Mouse (Mus musculus): ENCODE measurements around the gene Nosip. TPM values are rescaled to one million over a fixed set of nuclear protein-coding genes. Genes with fewer than 3 reads are reported as not detected.

Gene Nosip
- polyA plus RNA-seq, 2 experiments, result 23.1 to 26.4 TPM

GRCm38 (mm10) chr7:45051601-45051974 is 10.6 kb upstream of the Nosip start:
- peak overlapping the region; percentile 74 for H3K9ac ChIP-seq (replicated peaks)
- no peak overlapping the region; the same call in 1 of the 2 replicates for H3K27ac ChIP-seq
- TF ChIP-seq EP300 (IDR thresholded peaks at IDR 0.05; ENCODE audit: low read depth), result no peak
- no peak for TF ChIP-seq CTCF (IDR thresholded peaks at IDR 0.05; ENCODE audit: low read depth)
- DNase-seq (ENCODE audit: low read depth in 3 of 3, low spot score in 3 of 3), result no peak
- peak overlapping the region; percentile 65 to 68 for H3K4me3 ChIP-seq (ENCODE audit: insufficient read depth in 1 of 2, low read depth in 2 of 2, low read length in 2 of 2)
- no peaks in the 10 kb centered on the region for H3K9me3 ChIP-seq (ENCODE audit: control insufficient read depth, low read length)
- no peak for ATAC-seq (ENCODE audit: insufficient read depth)
- peak overlapping the region; percentile 84 for H3K4me2 ChIP-seq (ENCODE audit: low read depth)
- peaks cover 12% of the 10 kb centered on the region for H3K36me3 ChIP-seq (replicated peaks; ENCODE audit: control insufficient read depth, insufficient read depth, low read depth)
- 14% methylated on average over 13 of the region's 13 CpGs for WGBS (ENCODE audit: insufficient replicate concordance)
- no peaks in the 10 kb centered on the region for H3K27me3 ChIP-seq (ENCODE audit: control insufficient read depth, insufficient read depth, low read length)
- H3K4me1 ChIP-seq (replicated peaks; ENCODE audit: control insufficient read depth in 2 of 2, insufficient read depth in 2 of 2, low read length in 1 of 2), result peaks cover 14% of the 10 kb centered on the region in 2 experiments

DNA sequence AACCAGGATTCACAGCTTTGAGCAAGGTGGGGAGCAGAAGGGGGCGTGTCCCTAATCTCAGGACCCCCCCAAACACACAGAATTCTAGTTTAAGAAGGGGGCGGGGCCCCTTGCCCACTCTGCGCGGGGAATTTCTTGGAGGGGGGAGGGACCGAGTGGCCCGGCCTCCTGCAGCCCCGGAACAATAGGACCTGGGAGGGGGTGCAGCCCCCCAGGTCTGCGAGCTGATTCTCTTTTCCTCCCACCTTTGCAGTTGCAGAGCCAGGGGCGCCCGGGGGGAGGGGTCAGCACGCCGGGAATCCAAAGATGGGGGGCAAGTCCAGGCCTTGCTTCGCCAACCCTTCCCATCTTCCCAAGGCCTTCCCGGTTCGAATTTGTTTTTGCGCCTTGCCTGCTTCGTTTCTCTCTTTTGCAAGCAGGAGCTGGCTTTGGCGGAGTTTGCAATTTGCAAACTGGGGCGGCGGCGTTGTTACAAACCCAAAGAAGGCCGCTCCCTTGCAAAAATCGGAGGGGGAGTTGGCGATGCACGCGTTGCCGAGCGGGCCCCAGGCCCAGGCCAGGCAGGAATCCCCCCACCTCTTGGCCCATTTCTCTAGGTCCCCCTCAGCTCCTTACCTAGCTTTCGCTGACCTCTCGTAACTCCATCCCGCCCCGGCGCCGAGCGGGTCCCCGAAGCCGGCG is 9.9 kb upstream of the Nosip start:
- H3K9me3 ChIP-seq (ENCODE audit: control insufficient read depth, low read length), result no peaks in the 10 kb centered on the region
- ATAC-seq (ENCODE audit: insufficient read depth) (no peak), DNase-seq (ENCODE audit: low read depth in 3 of 3, low spot score in 3 of 3) (no peak)
- H3K9ac ChIP-seq (replicated peaks), result peak overlapping the region; percentile 74
- H3K27me3 ChIP-seq (ENCODE audit: control insufficient read depth, insufficient read depth, low read length), result no peaks in the 10 kb centered on the region
- peaks cover 7% of the 10 kb centered on the region for H3K36me3 ChIP-seq (replicated peaks; ENCODE audit: control insufficient read depth, insufficient read depth, low read depth)
- H3K27ac ChIP-seq, result peak overlapping the region; percentile 16
- WGBS (ENCODE audit: insufficient replicate concordance), result under 1% methylated on average over 38 of the region's 38 CpGs
- peak overlapping the region; percentile 65 to 68 for H3K4me3 ChIP-seq (ENCODE audit: insufficient read depth in 1 of 2, low read depth in 2 of 2, low read length in 2 of 2)
- H3K4me1 ChIP-seq (replicated peaks; ENCODE audit: control insufficient read depth in 2 of 2, insufficient read depth in 2 of 2, low read length in 1 of 2), result peaks cover 14% of the 10 kb centered on the region in 2 experiments
- no peak for TF ChIP-seq CTCF (IDR thresholded peaks at IDR 0.05; ENCODE audit: low read depth)
- no peak for TF ChIP-seq EP300 (IDR thresholded peaks at IDR 0.05; ENCODE audit: low read depth)
- peak overlapping the region; percentile 84 for H3K4me2 ChIP-seq (ENCODE audit: low read depth)

DNA sequence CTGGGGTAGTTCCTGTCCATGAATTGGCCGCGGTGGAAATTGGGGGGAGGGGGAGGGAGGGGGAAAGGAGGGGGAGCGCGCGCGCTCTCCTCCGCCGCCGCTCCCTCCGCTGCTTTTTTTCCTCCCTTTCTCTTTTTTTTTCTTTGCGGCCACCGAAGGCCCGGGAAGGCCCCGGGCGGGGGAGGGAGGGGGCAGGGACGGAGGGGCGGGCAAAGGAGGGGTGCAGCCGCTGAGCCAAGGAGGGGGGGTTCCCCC is 9.4 kb upstream of the Nosip start, which contains the start of gene Prr12:
Gene Prr12 (minus strand): TSS at position 20 of the 255 bp plus-strand sequence.
- no peak for TF ChIP-seq CTCF (IDR thresholded peaks at IDR 0.05; ENCODE audit: low read depth)
- no peak for TF ChIP-seq EP300 (IDR thresholded peaks at IDR 0.05; ENCODE audit: low read depth)
- Histone ChIP-seq H3K4me3 (ENCODE audit: insufficient read depth in 1 of 2, low read depth in 2 of 2, low read length in 2 of 2) (peak within 1 kb of the TSS; percentile 65 to 68), H3K27me3 (ENCODE audit: control insufficient read depth, insufficient read depth, low read length) (no peaks in the 10 kb centered on the region), H3K4me1 (replicated peaks; ENCODE audit: control insufficient read depth in 2 of 2, insufficient read depth in 2 of 2, low read length in 1 of 2) (peaks cover 14% of the 10 kb centered on the region in 2 experiments), H3K9ac (replicated peaks) (peak within 1 kb of the TSS; percentile 74), H3K9me3 (ENCODE audit: control insufficient read depth, low read length) (no peaks in the 10 kb centered on the region), H3K27ac (peak within 1 kb of the TSS; percentile 58), H3K4me2 (ENCODE audit: low read depth) (peak within 1 kb of the TSS; percentile 84), H3K36me3 (replicated peaks; ENCODE audit: control insufficient read depth, insufficient read depth, low read depth) (peaks cover 6% of the 10 kb centered on the region)
- DNase-seq (ENCODE audit: low read depth in 3 of 3, low spot score in 3 of 3) (no peak), ATAC-seq (ENCODE audit: insufficient read depth) (peak; percentile 32; the same call in 1 of the 2 replicates)
- 0% methylated on average over 12 of the region's 18 CpGs for WGBS (ENCODE audit: insufficient replicate concordance)

- H3K4me3 ChIP-seq (ENCODE audit: insufficient read depth in 1 of 2, low read depth in 2 of 2, low read length in 2 of 2), result peak overlapping the region; percentile 65 to 68
- peak; percentile 47 for ATAC-seq (ENCODE audit: insufficient read depth)
- H3K27me3 ChIP-seq (ENCODE audit: control insufficient read depth, insufficient read depth, low read length), result no peaks in the 10 kb centered on the region
- H3K36me3 ChIP-seq (replicated peaks; ENCODE audit: control insufficient read depth, insufficient read depth, low read depth), result peaks cover 6% of the 10 kb centered on the region
- H3K9ac ChIP-seq (replicated peaks), result peak overlapping the region; percentile 74
- H3K9me3 ChIP-seq (ENCODE audit: control insufficient read depth, low read length), result no peaks in the 10 kb centered on the region
- peak in 1 of 3 experiments; percentile 54 for DNase-seq (ENCODE audit: low read depth in 3 of 3, low spot score in 3 of 3)
- H3K4me2 ChIP-seq (ENCODE audit: low read depth), result peak overlapping the region; percentile 84
- no peak for TF ChIP-seq EP300 (IDR thresholded peaks at IDR 0.05; ENCODE audit: low read depth)
- TF ChIP-seq CTCF (IDR thresholded peaks at IDR 0.05; ENCODE audit: low read depth), result no peak
- WGBS (ENCODE audit: insufficient replicate concordance), result under 1% methylated on average over 32 of the region's 59 CpGs
- H3K27ac ChIP-seq, result peak overlapping the region; percentile 58
- peaks cover 14% of the 10 kb centered on the region in 2 experiments for H3K4me1 ChIP-seq (replicated peaks; ENCODE audit: control insufficient read depth in 2 of 2, insufficient read depth in 2 of 2, low read length in 1 of 2)
Measured at GRCm38 (mm10) chr7:45053117-45053930, 8.9 kb upstream of the Nosip start.

GRCm38 (mm10) chr7:45053931-45054510 is 8.2 kb upstream of the Nosip start:
- ATAC-seq (ENCODE audit: insufficient read depth) (peak; percentile 92), DNase-seq (ENCODE audit: low read depth in 3 of 3, low spot score in 3 of 3) (peak; percentile 91 to 94 (median 93))
- Histone ChIP-seq H3K27me3 (ENCODE audit: control insufficient read depth, insufficient read depth, low read length) (no peaks in the 10 kb centered on the region), H3K9me3 (ENCODE audit: control insufficient read depth, low read length) (no peaks in the 10 kb centered on the region), H3K9ac (replicated peaks) (peak overlapping the region; percentile 74), H3K4me1 (replicated peaks; ENCODE audit: control insufficient read depth in 2 of 2, insufficient read depth in 2 of 2, low read length in 1 of 2) (peaks cover 14% of the 10 kb centered on the region in 2 experiments), H3K4me3 (ENCODE audit: insufficient read depth in 1 of 2, low read depth in 2 of 2, low read length in 2 of 2) (peak overlapping the region; percentile 53 to 68), H3K27ac (peak overlapping the region; percentile 58), H3K4me2 (ENCODE audit: low read depth) (peak overlapping the region; percentile 84), H3K36me3 (replicated peaks; ENCODE audit: control insufficient read depth, insufficient read depth, low read depth) (peaks cover 6% of the 10 kb centered on the region; the same call in 1 of the 2 replicates)
- TF ChIP-seq EP300 (IDR thresholded peaks at IDR 0.05; ENCODE audit: low read depth), result no peak
- WGBS (ENCODE audit: insufficient replicate concordance), result 1% methylated on average over 33 of the region's 33 CpGs

Data from liver, embryonic 14.5 days (tissue).